In genomic region chr14:13469211-13469610, GRCm38 (mm10) we compare ENCODE assay signal across 34 mouse cellular contexts.
"Had no signal": no experiment of that assay in that cellular context is flagged by ENCODE, and none has a peak within 500 bp of the region (broad histone marks: within the 10 kb centered on the region; RNA-seq: fewer than 3 reads in every experiment).

No protein-coding gene starts in this region.

- H3K9ac ChIP-seq: heart, embryonic 12.5 days; heart, embryonic 13.5 days; heart, embryonic 15.5 days; hindbrain, embryonic 12.5 days; hindbrain, embryonic 13.5 days; hindbrain, embryonic 14.5 days; hindbrain, embryonic 15.5 days; intestine, embryonic 15.5 days; kidney, embryonic 15.5 days had no signal

- H3K4me1 ChIP-seq: heart, embryonic 12.5 days; heart, embryonic 13.5 days; heart, embryonic 15.5 days; hindbrain, embryonic 10.5 days; hindbrain, embryonic 12.5 days; hindbrain, embryonic 13.5 days; hindbrain, embryonic 15.5 days; intestine, embryonic 15.5 days; kidney, embryonic 15.5 days had no signal

- H3K9me3 ChIP-seq: heart, embryonic 12.5 days; heart, embryonic 13.5 days; heart, embryonic 15.5 days; hindbrain, embryonic 10.5 days; hindbrain, embryonic 12.5 days; hindbrain, embryonic 13.5 days; hindbrain, embryonic 15.5 days; intestine, embryonic 15.5 days; kidney, embryonic 15.5 days had no signal

- H3K27me3 ChIP-seq: heart, embryonic 12.5 days; heart, embryonic 13.5 days; heart, embryonic 15.5 days; hindbrain, embryonic 12.5 days; hindbrain, embryonic 13.5 days; hindbrain, embryonic 15.5 days; intestine, embryonic 15.5 days; kidney, embryonic 15.5 days had no signal

- H3K4me3 ChIP-seq: heart, embryonic 12.5 days; heart, embryonic 13.5 days; heart, embryonic 15.5 days; hindbrain, embryonic 10.5 days; hindbrain, embryonic 12.5 days; hindbrain, embryonic 13.5 days; hindbrain, embryonic 15.5 days; intestine, embryonic 15.5 days; kidney, embryonic 15.5 days; layer of hippocampus, adult 2 months; left cerebral cortex, adult 2 months had no signal

- H3K27ac ChIP-seq: heart, embryonic 13.5 days; heart, embryonic 15.5 days; hindbrain, embryonic 10.5 days; hindbrain, embryonic 12.5 days; hindbrain, embryonic 13.5 days; hindbrain, embryonic 14.5 days; hindbrain, embryonic 15.5 days; hindbrain, postnatal 0 days; intestine, embryonic 15.5 days; kidney, embryonic 15.5 days; kidney, postnatal 0 days; layer of hippocampus, adult 2 months; left cerebral cortex, adult 2 months had no signal

- DNase-seq: heart, postnatal 10 days; heart, postnatal 14 days; heart, postnatal 36 days; heart, postnatal 4 days; kidney, adult 11 months; kidney, adult 18-20 months; kidney, adult 2 months; kidney, adult 8-10 months; kidney, adult 9 months; kidney, postnatal 10 days; kidney, postnatal 14 days; kidney, postnatal 25 days; kidney, postnatal 36 days; kidney, postnatal 4 days; layer of hippocampus, adult 9-11 months; layer of hippocampus, postnatal 36 days had no signal

- H3K36me3 ChIP-seq: heart, embryonic 12.5 days; heart, embryonic 13.5 days; heart, embryonic 15.5 days; hindbrain, embryonic 10.5 days; hindbrain, embryonic 12.5 days; hindbrain, embryonic 13.5 days; hindbrain, embryonic 15.5 days; intestine, embryonic 15.5 days; kidney, embryonic 15.5 days had no signal

- H3K4me2 ChIP-seq: heart, embryonic 12.5 days; heart, embryonic 13.5 days; heart, embryonic 15.5 days; hindbrain, embryonic 12.5 days; hindbrain, embryonic 13.5 days; hindbrain, embryonic 14.5 days; hindbrain, embryonic 15.5 days; intestine, embryonic 15.5 days; kidney, embryonic 15.5 days had no signal

- ATAC-seq: hindbrain, embryonic 16.5 days; hindbrain, postnatal 0 days; inflammation-experienced regulatory T-cells, adult 6 months; intestine, embryonic 15.5 days; intestine, embryonic 16.5 days; intestine, postnatal 0 days had no signal
